Mouse (Mus musculus) heart, adult 9 months (tissue): ENCODE data around the gene Kcnn1.
"Not testable (repeated sequence)": the region's sequence is repeated elsewhere in the genome, so short reads cannot be mapped to it uniquely, and the experiment has no call there.

Source experiments
- DNase-seq, 2 experiments: peaks; one replicate each; pipeline ENCODE4 v3.0.0; 2022; ENCODE audit warnings: low spot score in 2 of 2

The Kcnn1 gene

GRCm38 (mm10) chr8:70843214-70843773, 19.8 kb downstream of the Kcnn1 start:
- DNase-seq: no peak

GRCm38 (mm10) chr8:70842484-70842883, 20.6 kb downstream of the Kcnn1 start:
- no peak for DNase-seq

GRCm38 (mm10) chr8:70841147-70842072, 21.6 kb downstream of the Kcnn1 start:
- DNase-seq: peak; percentile 73 to 89

GRCm38 (mm10) chr8:70840590-70840989, 22.5 kb downstream of the Kcnn1 start:
- DNase-seq: no peak

GRCm38 (mm10) chr8:70839408-70840351, 23.4 kb downstream of the Kcnn1 start, which contains the start of gene Arrdc2:
Arrdc2 (minus strand) TSS chr8:70839720.
- peak; percentile 100 for DNase-seq

GRCm38 (mm10) chr8:70838654-70839407, 24.2 kb downstream of the Kcnn1 start:
- DNase-seq: peak in 1 of 2 experiments; percentile 44

GRCm38 (mm10) chr8:70836666-70837065, 26.4 kb downstream of the Kcnn1 start:
- no peak for DNase-seq

- DNase-seq: no peak
Observed at GRCm38 (mm10) chr8:70834071-70834470, 29.0 kb downstream of the Kcnn1 start.

- DNase-seq: peak; percentile 76 to 84
Observed at GRCm38 (mm10) chr8:70833520-70833919, 29.5 kb downstream of the Kcnn1 start.

- peak; percentile 48 to 59 for DNase-seq
Observed at GRCm38 (mm10) chr8:70833018-70833482, 30.0 kb downstream of the Kcnn1 start.

- no peak for DNase-seq
Observed at GRCm38 (mm10) chr8:70832371-70832770, 30.7 kb downstream of the Kcnn1 start.

- no peak for DNase-seq
Observed at GRCm38 (mm10) chr8:70831517-70831916, 31.5 kb downstream of the Kcnn1 start.

GRCm38 (mm10) chr8:70827796-70828195, 35.3 kb downstream of the Kcnn1 start:
- DNase-seq: no peak

- DNase-seq: no peak
Observed at GRCm38 (mm10) chr8:70827010-70827409, 36.0 kb downstream of the Kcnn1 start.

- DNase-seq: no peak
Observed at GRCm38 (mm10) chr8:70825816-70826215, 37.2 kb downstream of the Kcnn1 start.

- no peak for DNase-seq
Observed at GRCm38 (mm10) chr8:70823802-70824201, 39.3 kb downstream of the Kcnn1 start.

- not testable (repeated sequence) for DNase-seq
Observed at GRCm38 (mm10) chr8:70822594-70822993, 40.5 kb downstream of the Kcnn1 start.

GRCm38 (mm10) chr8:70821992-70822391, 41.1 kb downstream of the Kcnn1 start:
- no peak for DNase-seq

- peak; percentile 48 to 53 for DNase-seq
Observed at GRCm38 (mm10) chr8:70821399-70821962, 41.6 kb downstream of the Kcnn1 start.

- peak; percentile 73 to 77 for DNase-seq
Observed at GRCm38 (mm10) chr8:70820101-70820935, 42.7 kb downstream of the Kcnn1 start.
